Mouse (Mus musculus): ENCODE data around the gene B3gnt8. TPM values are rescaled to one million over a fixed set of nuclear protein-coding genes. Genes with fewer than 3 reads are reported as not detected.
A peak's percentile ranks its signal among the peaks of the same experiment; 100 is the strongest.

B3gnt8 gene
- total and polyA plus RNA-seq, 3 experiments, result 0.46 to 1.6 TPM; not detected in 1

DNA sequence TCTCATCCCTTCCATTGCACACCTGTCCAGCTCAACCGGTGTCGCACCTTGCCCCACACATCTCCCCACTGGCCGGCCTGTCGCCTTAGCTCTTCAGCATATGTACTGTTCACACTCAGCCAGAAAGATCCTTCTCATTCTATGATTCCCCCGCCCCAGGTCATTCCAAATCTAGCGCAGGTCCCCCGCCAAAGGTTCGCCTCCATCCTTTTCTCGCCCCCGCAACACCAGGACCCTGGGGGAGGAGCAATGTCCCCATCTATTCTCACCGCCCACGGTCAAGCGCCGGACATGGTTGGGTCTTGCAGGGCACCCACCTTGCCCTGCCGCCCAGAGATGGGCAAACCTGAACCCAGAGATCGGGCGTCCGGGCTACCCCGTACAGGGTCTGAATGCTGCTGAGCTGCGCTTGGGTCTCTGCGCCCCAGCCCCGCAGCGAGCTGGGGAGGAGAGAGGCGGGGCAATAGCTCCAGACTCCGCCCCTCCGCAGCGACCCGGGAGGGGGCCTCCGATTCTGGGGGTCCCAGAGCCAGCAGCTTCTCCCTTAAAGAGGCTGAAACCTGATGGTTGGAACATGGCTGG lies 48.4 kb downstream of the B3gnt8 start, which contains the start of gene Tmem91:
Gene Tmem91, minus strand, starts transcription at position 448 of the 582 bp plus-strand sequence.
- H3K36me3 ChIP-seq (ENCODE audit: control insufficient read depth in 1 of 2, insufficient read depth in 2 of 2, low read length in 2 of 2), result peaks cover 0 to 19% of the 10 kb centered on the region in 2 experiments; a peak in 2 of 4 replicates
- no peaks in the 10 kb centered on the region for H3K27me3 ChIP-seq (ENCODE audit: control insufficient read depth in 1 of 2, insufficient read depth in 2 of 2, low read length in 2 of 2)
- no peak for DNase-seq (ENCODE audit: low read depth, low spot score)
- no peaks in the 10 kb centered on the region for H3K9me3 ChIP-seq (replicated peaks; ENCODE audit: insufficient read depth, low read length)
- peaks cover 4 to 24% of the 10 kb centered on the region in 2 experiments; a peak in 2 of 4 replicates for H3K4me1 ChIP-seq (ENCODE audit: control insufficient read depth in 1 of 2, insufficient read depth in 2 of 2, low read length in 2 of 2)
- peak in 1 of 2 experiments; percentile 31; a peak in 1 of 4 replicates for TF ChIP-seq POLR2A (IDR thresholded peaks at IDR 0.05; ENCODE audit: control insufficient read depth in 1 of 2, insufficient read depth in 1 of 2, low read depth in 1 of 2, low read length in 2 of 2, poor library complexity in 1 of 2)
- no peak for TF ChIP-seq E2F4 (IDR thresholded peaks at IDR 0.05; ENCODE audit: borderline replicate concordance, low read depth, low read length)
- no peak for TF ChIP-seq GABPA (IDR thresholded peaks at IDR 0.05; ENCODE audit: low read depth, low read length)
- H3K79me2 ChIP-seq (ENCODE audit: control insufficient read depth, insufficient read depth, low read length, poor library complexity), result no peaks in the 10 kb centered on the region
- no peak within 1 kb of the TSS for H3K4me3 ChIP-seq (ENCODE audit: control insufficient read depth in 1 of 2, insufficient read depth in 1 of 2, low read depth in 2 of 2, low read length in 2 of 2)
- H3K27ac ChIP-seq (ENCODE audit: control insufficient read depth, low read depth, low read length), result no peak within 1 kb of the TSS
- no peak within 1 kb of the TSS for H3K9ac ChIP-seq (ENCODE audit: control insufficient read depth, low read depth, low read length, poor library complexity, severe bottlenecking)

DNA sequence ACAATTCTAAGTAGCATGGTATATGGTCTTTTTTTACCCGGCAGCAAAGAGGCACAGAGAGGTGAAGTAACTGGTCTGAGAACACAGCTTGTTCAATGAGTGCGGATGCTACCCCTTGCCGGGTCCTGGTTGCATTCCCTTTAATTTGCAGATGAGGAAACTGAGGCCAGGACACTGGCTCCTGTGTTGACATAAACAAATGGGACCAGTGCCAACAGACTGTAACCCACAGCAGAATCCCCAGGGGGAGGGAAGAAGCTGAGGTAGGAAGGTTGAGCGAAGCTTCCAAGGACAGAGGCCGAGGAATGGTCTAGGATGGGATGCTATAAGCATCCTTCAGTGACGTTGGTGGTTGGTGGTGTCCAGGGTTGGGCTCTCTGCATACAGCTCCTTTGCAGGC lies 49.0 kb downstream of the B3gnt8 start:
- H3K27me3 ChIP-seq (ENCODE audit: control insufficient read depth in 1 of 2, insufficient read depth in 2 of 2, low read length in 2 of 2), result no peaks in the 10 kb centered on the region
- H3K36me3 ChIP-seq (ENCODE audit: control insufficient read depth in 1 of 2, insufficient read depth in 2 of 2, low read length in 2 of 2), result peaks cover 0 to 23% of the 10 kb centered on the region in 2 experiments; a peak in 2 of 4 replicates
- H3K4me1 ChIP-seq (ENCODE audit: control insufficient read depth in 1 of 2, insufficient read depth in 2 of 2, low read length in 2 of 2), result peaks cover 4 to 28% of the 10 kb centered on the region in 2 experiments; a peak in 2 of 4 replicates
- no peak for DNase-seq (ENCODE audit: low read depth, low spot score)
- H3K9ac ChIP-seq (ENCODE audit: control insufficient read depth, low read depth, low read length, poor library complexity, severe bottlenecking), result no peak overlapping the region
- TF ChIP-seq MAFK (IDR thresholded peaks at IDR 0.05; ENCODE audit: borderline replicate concordance, low read depth, low read length) (no peak), EP300 (IDR thresholded peaks at IDR 0.05; ENCODE audit: low read depth in 1 of 2, low read length in 2 of 2) (no peak), ZKSCAN1 (IDR thresholded peaks at IDR 0.05; ENCODE audit: low read depth, low read length) (no peak), SMC3 (IDR thresholded peaks at IDR 0.05; ENCODE audit: low read depth, low read length) (no peak), ZC3H11A (IDR thresholded peaks at IDR 0.05; ENCODE audit: low read depth, low read length) (no peak), TCF12 (IDR thresholded peaks at IDR 0.05; ENCODE audit: low read depth, low read length) (no peak), CHD1 (IDR thresholded peaks at IDR 0.05; ENCODE audit: low read depth, low read length) (no peak)
- no peak overlapping the region for H3K27ac ChIP-seq (ENCODE audit: control insufficient read depth, low read depth, low read length)
- no peaks in the 10 kb centered on the region for H3K9me3 ChIP-seq (replicated peaks; ENCODE audit: insufficient read depth, low read length)
- H3K79me2 ChIP-seq (ENCODE audit: control insufficient read depth, insufficient read depth, low read length, poor library complexity), result no peaks in the 10 kb centered on the region; the same call in 1 of the 2 replicates
- no peak overlapping the region for H3K4me3 ChIP-seq (ENCODE audit: control insufficient read depth in 1 of 2, insufficient read depth in 1 of 2, low read depth in 2 of 2, low read length in 2 of 2)

DNA sequence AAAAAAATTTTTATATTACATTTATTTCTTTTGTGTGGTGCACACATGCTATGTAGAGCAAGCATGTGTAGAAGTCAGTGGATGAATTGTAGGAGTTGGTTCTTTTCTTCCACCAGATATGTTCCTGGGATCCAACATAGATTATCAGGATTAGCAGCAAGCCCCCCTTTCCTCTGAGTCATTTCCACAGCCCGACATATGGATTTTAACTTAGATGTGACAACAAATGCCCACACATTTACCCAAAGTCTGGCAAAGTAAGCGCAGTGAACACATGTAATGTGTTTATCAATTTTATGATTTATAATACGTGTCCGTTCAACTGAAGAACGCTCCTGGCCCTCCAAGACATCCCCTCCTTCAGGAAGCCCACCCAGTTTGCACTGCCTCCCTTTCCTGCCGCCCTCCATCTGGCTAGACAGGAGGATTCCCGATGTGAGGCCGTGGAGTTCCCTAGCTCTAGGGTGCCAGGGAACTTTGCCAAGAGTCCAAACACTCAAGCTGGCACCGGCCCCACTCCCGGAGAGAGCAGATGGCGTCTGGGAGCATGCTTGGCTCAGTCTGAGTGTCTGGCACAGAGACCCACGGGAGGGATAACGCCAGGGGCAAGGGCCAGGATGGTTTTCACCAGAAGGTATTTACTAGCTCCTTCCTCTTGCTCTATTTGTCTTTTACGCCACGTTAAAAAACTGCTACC lies 49.8 kb downstream of the B3gnt8 start:
- TF ChIP-seq POLR2A (IDR thresholded peaks at IDR 0.05; ENCODE audit: control insufficient read depth in 1 of 2, insufficient read depth in 1 of 2, low read depth in 1 of 2, low read length in 2 of 2, poor library complexity in 1 of 2) (no peak), BHLHE40 (IDR thresholded peaks at IDR 0.05; ENCODE audit: borderline replicate concordance, low read depth, low read length) (no peak), POLR2AphosphoS2 (IDR thresholded peaks at IDR 0.05; ENCODE audit: low read length) (no peak), ZKSCAN1 (IDR thresholded peaks at IDR 0.05; ENCODE audit: low read depth, low read length) (no peak), MEF2A (IDR thresholded peaks at IDR 0.05; ENCODE audit: extremely low read depth, insufficient replicate concordance, low read depth, low read length, poor library complexity, severe bottlenecking) (no peak), JUND (IDR thresholded peaks at IDR 0.05; ENCODE audit: low read depth, low read length) (no peak)

More for the DNA sequence above, 49.8 kb downstream of the B3gnt8 start:
- Histone ChIP-seq H3K27ac (ENCODE audit: control insufficient read depth, low read depth, low read length) (no peak overlapping the region), H3K9ac (ENCODE audit: control insufficient read depth, low read depth, low read length, poor library complexity, severe bottlenecking) (no peak overlapping the region), H3K36me3 (ENCODE audit: control insufficient read depth in 1 of 2, insufficient read depth in 2 of 2, low read length in 2 of 2) (peaks cover 0 to 23% of the 10 kb centered on the region in 2 experiments; a peak in 2 of 4 replicates), H3K4me3 (ENCODE audit: control insufficient read depth in 1 of 2, insufficient read depth in 1 of 2, low read depth in 2 of 2, low read length in 2 of 2) (no peak overlapping the region), H3K9me3 (replicated peaks; ENCODE audit: insufficient read depth, low read length) (no peaks in the 10 kb centered on the region), H3K4me1 (ENCODE audit: control insufficient read depth in 1 of 2, insufficient read depth in 2 of 2, low read length in 2 of 2) (peaks cover 4 to 28% of the 10 kb centered on the region in 2 experiments; a peak in 2 of 4 replicates), H3K27me3 (ENCODE audit: control insufficient read depth in 1 of 2, insufficient read depth in 2 of 2, low read length in 2 of 2) (no peaks in the 10 kb centered on the region), H3K79me2 (ENCODE audit: control insufficient read depth, insufficient read depth, low read length, poor library complexity) (peaks cover 2% of the 10 kb centered on the region; the same call in 1 of the 2 replicates)
- DNase-seq (ENCODE audit: low read depth, low spot score), result no peak
